Mouse (Mus musculus) neural tube, embryonic 13.5 days (tissue): Measurements from ENCODE around the gene Emilin2. TPM values are rescaled to one million over a fixed set of nuclear protein-coding genes. Genes with fewer than 3 reads are reported as not detected.
"Not testable (repeated sequence)": the region's sequence is repeated elsewhere in the genome, so short reads cannot be mapped to it uniquely, and the experiment has no call there.

Experiments used
- ATAC-seq: fragments of 200-750 bp; cut with Nextera tagmentation; 2 replicates; pipeline ENCODE4 v1.8.0; 2017; ENCODE audit warnings: low read depth, mild to moderate bottlenecking, moderate TSS enrichment, moderate library complexity
- H3K27ac ChIP-seq: fragments of 300-500 bp; sonication (generic); replicated peaks from 2 replicates; pipeline ENCODE4 v1.5.1; 2015; ENCODE audit warnings: moderate library complexity, mild to moderate bottlenecking, inconsistent platforms
- H3K27me3 ChIP-seq: fragments of 300-500 bp; sonication (generic); 2 replicates; pipeline ENCODE4 v1.6.1; 2015; ENCODE audit warnings: mild to moderate bottlenecking, inconsistent platforms
- H3K36me3 ChIP-seq: fragments of 300-500 bp; sonication (generic); 2 replicates; pipeline ENCODE4 v1.6.1; 2015; ENCODE audit warnings: mild to moderate bottlenecking, inconsistent platforms
- H3K4me1 ChIP-seq: fragments of 300-500 bp; sonication (generic); replicated peaks from 2 replicates; pipeline ENCODE4 v1.6.1; 2015; ENCODE audit warnings: inconsistent platforms
- H3K4me2 ChIP-seq: fragments of 300-500 bp; sonication (generic); 2 replicates; pipeline ENCODE4 v1.6.1; 2015; ENCODE audit warnings: inconsistent platforms, mild to moderate bottlenecking, moderate library complexity
- H3K4me3 ChIP-seq: fragments of 300-500 bp; sonication (generic); 2 replicates; pipeline ENCODE4 v1.5.1; 2015; ENCODE audit warnings: mild to moderate bottlenecking, inconsistent platforms
- H3K9ac ChIP-seq: fragments of 300-500 bp; sonication (generic); 2 replicates; pipeline ENCODE4 v1.6.1; 2015; ENCODE audit warnings: moderate library complexity, mild to moderate bottlenecking, inconsistent platforms
- H3K9me3 ChIP-seq: fragments of 300-500 bp; sonication (generic); 2 replicates; pipeline ENCODE4 v1.6.1; 2016; ENCODE audit warnings: inconsistent platforms
- WGBS: fragments of 180-500 bp; shearing (Covaris S2); methylation state at CpG from one replicate; pipeline ENCODE4 v1.1.7; 2015; 5-methylcytosine and 5-hydroxymethylcytosine counted together
- polyA plus RNA-seq: library from polyadenylated mRNA; unstranded; fragments of >200 nt; fragmentation: Nextera tagmentation; extraction: Ambion mirVana; gene quantifications from 2 replicates; pipeline ENCODE4 v1.2.1, GENCODE M21; 2015

Emilin2 gene
- 2.0 and 3.7 TPM in 2 replicates for polyA plus RNA-seq

DNA sequence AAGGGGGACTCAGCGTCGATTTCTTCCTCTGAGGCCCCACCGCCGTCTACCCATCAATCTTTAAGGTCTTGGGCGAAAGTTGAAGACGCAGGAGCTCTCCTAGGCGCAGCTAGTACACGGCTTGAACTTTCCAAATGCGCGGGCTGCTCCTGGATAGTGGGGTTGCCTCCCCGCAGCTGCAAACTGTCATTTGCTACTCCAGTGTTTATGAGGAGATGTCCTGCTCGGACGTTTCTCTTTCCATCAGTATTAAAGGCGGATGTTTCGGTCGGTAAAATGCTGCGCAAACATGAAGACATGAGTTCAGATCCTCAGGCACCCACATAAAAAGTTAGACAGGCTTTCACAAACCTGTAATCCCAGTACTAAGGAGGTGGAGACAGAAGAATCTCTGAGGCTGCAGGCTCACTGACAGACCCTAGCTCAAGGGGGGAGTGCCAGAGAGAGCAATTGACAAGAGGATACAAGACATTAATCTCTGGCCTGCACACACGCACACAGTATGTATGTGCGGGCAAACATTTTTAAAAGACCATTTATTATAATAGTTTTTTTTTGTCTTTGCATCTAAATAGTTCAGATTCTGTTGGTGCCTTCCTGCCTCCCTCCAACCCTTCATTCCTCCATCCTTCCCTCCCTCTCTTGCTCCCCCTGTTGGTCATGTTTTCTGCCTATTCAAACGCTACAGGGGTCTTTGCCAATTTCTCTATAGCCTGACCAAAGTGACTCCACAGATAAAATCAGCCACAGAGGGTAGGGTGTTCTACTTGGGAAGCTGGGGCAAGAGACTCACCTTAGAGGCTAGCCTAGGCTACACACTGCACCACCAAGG lies at the start of gene Emilin2:
TSS of gene Emilin2 (minus strand) at position 639 of the 832 bp plus-strand sequence.
- Histone ChIP-seq H3K4me3 (peak within 1 kb of the TSS; percentile 64), H3K27ac (no peak within 1 kb of the TSS), H3K36me3 (no peaks in the 10 kb centered on the region), H3K4me1 (peaks cover 30% of the 10 kb centered on the region), H3K9ac (peak within 1 kb of the TSS; percentile 76), H3K9me3 (no peaks in the 10 kb centered on the region), H3K27me3 (peaks cover 33% of the 10 kb centered on the region), H3K4me2 (peak within 1 kb of the TSS; percentile 100)
- 8% methylated on average over 20 of the region's 20 CpGs for WGBS
- 0 out of 2 replicates have a peak, but pooled peaks have one; percentile 15 for ATAC-seq

DNA sequence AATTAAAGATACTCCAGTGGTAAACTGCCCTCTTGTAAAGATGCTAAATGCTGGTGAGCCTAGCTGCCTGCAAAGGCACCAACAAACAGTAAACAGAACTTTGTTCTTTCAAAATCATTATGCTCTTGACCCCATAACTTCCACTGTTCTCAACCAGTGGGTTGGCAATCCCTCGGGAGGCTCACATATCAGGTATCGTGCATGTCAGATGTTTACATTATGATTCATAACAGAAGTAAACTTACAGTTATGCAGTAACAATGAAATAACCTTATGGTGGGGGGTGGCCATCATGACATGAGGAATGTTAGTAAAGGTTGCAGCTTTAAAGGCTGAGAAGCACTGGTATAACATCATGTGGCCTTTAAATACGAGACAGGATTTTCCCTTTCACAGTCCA lies 43.7 kb upstream of the Emilin2 start:
- no peak for ATAC-seq
- H3K4me2 ChIP-seq = no peak overlapping the region
- H3K36me3 ChIP-seq = peaks cover 63% of the 10 kb centered on the region
- H3K9me3 ChIP-seq = no peaks in the 10 kb centered on the region
- H3K27me3 ChIP-seq = no peaks in the 10 kb centered on the region
- H3K4me1 ChIP-seq = no peaks in the 10 kb centered on the region
- WGBS = 87% methylated on average over 3 of the region's 3 CpGs
- no peak overlapping the region for H3K9ac ChIP-seq
- H3K4me3 ChIP-seq = no peak overlapping the region
- no peak overlapping the region for H3K27ac ChIP-seq

DNA sequence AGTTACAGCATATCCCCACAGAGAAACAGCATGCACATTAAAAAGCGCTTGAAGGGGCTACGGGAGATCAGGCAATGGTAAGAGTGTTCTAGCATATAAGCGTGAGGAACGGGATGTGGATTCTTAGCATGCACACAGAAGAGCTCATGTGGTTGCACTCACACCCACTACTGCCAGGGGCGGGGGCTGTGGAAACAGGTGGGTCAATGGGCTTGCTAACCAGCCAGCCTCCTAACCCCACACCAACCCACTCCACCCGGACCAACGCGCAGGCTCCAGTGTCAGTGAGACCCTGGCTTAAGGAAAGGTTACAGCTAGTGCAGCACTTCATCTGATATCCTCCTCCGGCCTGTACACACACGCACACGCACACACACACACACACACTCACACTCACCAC lies 42.4 kb upstream of the Emilin2 start:
- H3K4me1 ChIP-seq = no peaks in the 10 kb centered on the region
- no peaks in the 10 kb centered on the region for H3K9me3 ChIP-seq
- no peaks in the 10 kb centered on the region for H3K27me3 ChIP-seq
- no peak for ATAC-seq
- WGBS = 97% methylated on average over 11 of the region's 11 CpGs
- no peak overlapping the region for H3K4me2 ChIP-seq
- no peak overlapping the region for H3K4me3 ChIP-seq
- H3K27ac ChIP-seq = no peak overlapping the region
- H3K36me3 ChIP-seq = peaks cover 62% of the 10 kb centered on the region
- H3K9ac ChIP-seq = no peak overlapping the region

DNA sequence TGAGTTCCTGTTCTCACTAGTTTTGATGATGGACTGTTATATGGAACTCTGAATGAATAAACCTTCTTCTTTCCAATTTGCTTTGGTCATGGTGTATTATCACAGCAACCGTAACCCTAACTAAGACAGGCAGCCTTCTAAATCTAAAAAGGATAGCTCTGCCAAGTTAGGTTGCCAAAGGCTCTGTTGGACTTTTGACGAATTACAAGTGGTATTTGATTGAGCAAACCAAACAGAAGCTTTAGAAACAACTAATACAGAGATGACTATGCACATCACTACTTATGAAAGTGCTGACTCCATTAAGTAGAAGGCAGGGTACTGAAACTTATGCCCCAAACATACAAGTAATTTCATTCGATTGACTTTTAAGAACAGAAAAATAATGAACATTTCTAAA lies 36.4 kb upstream of the Emilin2 start:
- H3K36me3 ChIP-seq = peaks cover 84% of the 10 kb centered on the region
- H3K4me3 ChIP-seq = no peak overlapping the region
- no peak overlapping the region for H3K27ac ChIP-seq
- no peaks in the 10 kb centered on the region for H3K9me3 ChIP-seq
- H3K9ac ChIP-seq = no peak overlapping the region
- no peak overlapping the region for H3K4me2 ChIP-seq
- WGBS = 78% methylated on average over 3 of the region's 3 CpGs
- no peaks in the 10 kb centered on the region for H3K27me3 ChIP-seq
- ATAC-seq = no peak
- no peaks in the 10 kb centered on the region for H3K4me1 ChIP-seq

DNA sequence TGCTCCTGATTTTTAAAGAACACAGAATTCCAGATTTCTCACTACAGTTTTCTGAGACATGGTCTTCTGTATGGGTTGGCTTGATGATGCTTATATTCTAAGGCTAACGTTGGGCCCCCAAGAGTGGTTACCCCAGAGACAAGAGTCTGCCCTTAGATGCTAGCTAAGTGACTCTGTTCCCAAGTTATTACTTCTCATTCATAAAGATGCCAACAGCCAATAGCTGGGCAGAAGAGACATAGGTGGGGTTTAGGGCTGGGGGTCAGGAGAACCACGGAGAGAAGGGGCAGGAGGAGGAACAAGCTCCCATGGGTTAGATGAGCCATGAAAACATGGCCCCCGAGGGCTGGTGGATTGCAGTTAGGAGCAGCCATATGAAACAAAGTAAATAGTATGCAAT lies 30.2 kb upstream of the Emilin2 start:
- H3K36me3 ChIP-seq = peaks cover 48% of the 10 kb centered on the region
- H3K4me3 ChIP-seq = no peak overlapping the region
- H3K9ac ChIP-seq = no peak overlapping the region
- 86% methylated on average over 3 of the region's 3 CpGs for WGBS
- no peak for ATAC-seq
- no peak overlapping the region for H3K27ac ChIP-seq
- no peak overlapping the region for H3K4me2 ChIP-seq
- no peaks in the 10 kb centered on the region for H3K27me3 ChIP-seq
- no peaks in the 10 kb centered on the region for H3K9me3 ChIP-seq
- no peaks in the 10 kb centered on the region for H3K4me1 ChIP-seq

DNA sequence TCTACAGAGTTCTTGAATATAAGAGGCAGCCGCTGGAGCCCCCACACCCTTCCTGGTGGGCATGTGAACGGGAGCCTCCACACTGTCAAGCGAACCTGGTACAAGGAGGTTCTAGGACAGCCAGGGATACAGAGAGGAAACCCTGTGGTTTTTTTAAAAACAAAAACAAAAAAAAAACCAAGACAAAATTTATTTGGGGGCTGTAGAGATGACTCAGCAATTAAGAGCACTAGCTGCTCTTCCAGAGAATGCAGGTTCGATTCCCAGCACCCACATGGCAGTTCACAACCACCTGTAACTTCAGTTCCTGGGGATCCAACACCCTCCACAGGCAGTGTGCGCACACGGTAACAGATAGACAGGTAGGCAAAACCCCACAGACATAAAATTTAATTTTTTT lies 26.8 kb upstream of the Emilin2 start:
- no peak overlapping the region for H3K27ac ChIP-seq
- peaks cover 22% of the 10 kb centered on the region for H3K36me3 ChIP-seq
- no peak for ATAC-seq
- H3K4me3 ChIP-seq = no peak overlapping the region
- no peaks in the 10 kb centered on the region for H3K4me1 ChIP-seq
- H3K4me2 ChIP-seq = no peak overlapping the region
- no peaks in the 10 kb centered on the region for H3K9me3 ChIP-seq
- no peaks in the 10 kb centered on the region for H3K27me3 ChIP-seq
- H3K9ac ChIP-seq = no peak overlapping the region
- WGBS = 96% methylated on average over 6 of the region's 6 CpGs

DNA sequence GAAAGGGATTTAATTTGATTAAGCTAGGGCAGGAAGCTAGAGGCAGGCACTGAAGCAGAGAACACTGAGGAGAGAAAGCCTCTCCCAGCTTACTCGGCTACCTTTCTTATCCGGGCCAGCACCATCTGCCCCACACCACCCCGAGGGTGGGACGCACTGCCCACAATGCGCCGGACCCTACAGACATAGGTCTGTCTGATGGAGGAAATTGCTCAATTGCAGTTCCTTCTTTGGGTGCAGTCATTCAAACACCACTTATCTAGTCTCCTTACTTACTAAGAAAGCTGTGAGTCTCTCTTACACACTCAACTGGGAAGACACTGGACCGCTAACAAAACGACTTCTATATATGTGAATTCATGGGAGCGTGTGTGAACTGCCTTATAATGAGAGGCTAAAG lies 25.8 kb upstream of the Emilin2 start:
- Histone ChIP-seq H3K9me3 (no peaks in the 10 kb centered on the region), H3K4me2 (no peak overlapping the region), H3K9ac (no peak overlapping the region), H3K27ac (no peak overlapping the region), H3K36me3 (peaks cover 12% of the 10 kb centered on the region; the same call in 1 of the 2 replicates), H3K4me3 (no peak overlapping the region), H3K4me1 (no peaks in the 10 kb centered on the region), H3K27me3 (no peaks in the 10 kb centered on the region)
- WGBS = 93% methylated on average over 9 of the region's 9 CpGs
- no peak for ATAC-seq

DNA sequence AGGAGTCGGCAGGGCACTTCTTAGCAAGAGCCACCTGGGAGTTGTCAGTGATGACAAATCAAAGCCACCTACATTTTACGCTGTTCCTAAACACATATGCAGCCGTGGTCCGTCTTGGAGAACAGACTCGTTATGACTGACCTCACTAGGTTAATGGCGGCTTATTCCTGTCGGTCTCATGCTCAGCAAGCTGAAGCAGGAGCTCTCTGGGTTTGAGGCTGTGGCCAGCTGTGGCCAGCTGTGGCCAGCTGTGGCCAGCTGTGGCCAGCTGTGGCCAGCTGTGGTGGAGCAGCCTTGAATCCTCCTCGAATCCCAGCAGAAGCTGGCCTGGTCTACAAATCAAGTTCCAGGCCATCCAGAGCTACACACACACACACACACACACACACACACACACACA lies 24.6 kb upstream of the Emilin2 start:
- Histone ChIP-seq H3K9me3 (no peaks in the 10 kb centered on the region), H3K4me1 (no peaks in the 10 kb centered on the region), H3K9ac (no peak overlapping the region), H3K27me3 (no peaks in the 10 kb centered on the region), H3K27ac (no peak overlapping the region), H3K36me3 (0 out of 2 replicates have a peak, but pooled peaks cover 6% of the 10 kb centered on the region), H3K4me2 (no peak overlapping the region), H3K4me3 (no peak overlapping the region)
- ATAC-seq = no peak
- WGBS = 71% methylated on average over 8 of the region's 8 CpGs

DNA sequence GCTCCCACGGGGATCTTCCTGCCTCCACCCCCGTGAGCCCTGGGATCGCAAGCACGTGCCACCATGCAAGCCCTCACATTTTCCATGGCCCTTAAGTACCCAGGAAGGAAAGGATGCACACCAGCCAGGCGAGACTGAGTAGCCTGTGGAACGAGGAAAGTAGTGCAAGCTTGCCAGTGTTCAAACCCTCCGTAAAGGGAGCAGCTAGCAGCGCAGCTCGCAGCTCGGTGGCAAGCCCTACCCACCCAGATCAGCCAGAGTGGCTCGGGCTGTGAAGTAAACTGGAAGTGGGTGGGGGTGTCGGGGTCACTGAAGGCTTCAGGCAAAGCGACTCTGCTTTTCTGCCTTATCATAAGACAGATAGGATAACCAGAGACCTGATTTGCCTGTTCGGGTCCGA lies 20.5 kb upstream of the Emilin2 start:
- H3K27ac ChIP-seq = no peak overlapping the region
- no peak overlapping the region for H3K4me2 ChIP-seq
- no peak overlapping the region for H3K9ac ChIP-seq
- H3K4me1 ChIP-seq = no peaks in the 10 kb centered on the region
- H3K27me3 ChIP-seq = no peaks in the 10 kb centered on the region
- no peaks in the 10 kb centered on the region for H3K9me3 ChIP-seq
- 80% methylated on average over 15 of the region's 15 CpGs for WGBS
- H3K36me3 ChIP-seq = no peaks in the 10 kb centered on the region
- no peak for ATAC-seq
- H3K4me3 ChIP-seq = no peak overlapping the region

DNA sequence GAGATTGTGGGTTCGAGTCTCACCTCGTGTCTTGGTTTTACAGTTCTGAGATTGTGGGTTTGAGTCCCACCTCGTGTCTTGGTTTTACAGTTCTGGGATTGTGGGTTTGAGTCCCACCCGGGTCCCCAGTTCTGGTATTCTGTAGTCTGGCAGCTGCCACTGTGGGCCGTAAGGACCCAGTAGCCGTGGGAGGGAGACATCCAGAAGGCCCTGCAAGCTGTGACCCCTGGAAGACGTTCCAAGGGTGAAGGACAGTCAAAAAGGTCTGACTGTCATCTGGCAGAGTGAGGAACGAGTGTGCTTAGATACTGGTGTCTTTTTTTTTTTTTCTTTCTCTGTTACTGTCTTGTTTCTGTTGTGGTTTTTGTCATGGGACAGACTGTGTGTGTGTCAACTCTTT lies 9.0 kb upstream of the Emilin2 start:
- not testable (repeated sequence) for H3K36me3 ChIP-seq, H3K4me3 ChIP-seq, H3K9me3 ChIP-seq, ATAC-seq, H3K27me3 ChIP-seq, H3K4me2 ChIP-seq, H3K9ac ChIP-seq, H3K4me1 ChIP-seq, H3K27ac ChIP-seq
- WGBS = 81% methylated on average over 8 of the region's 8 CpGs

DNA sequence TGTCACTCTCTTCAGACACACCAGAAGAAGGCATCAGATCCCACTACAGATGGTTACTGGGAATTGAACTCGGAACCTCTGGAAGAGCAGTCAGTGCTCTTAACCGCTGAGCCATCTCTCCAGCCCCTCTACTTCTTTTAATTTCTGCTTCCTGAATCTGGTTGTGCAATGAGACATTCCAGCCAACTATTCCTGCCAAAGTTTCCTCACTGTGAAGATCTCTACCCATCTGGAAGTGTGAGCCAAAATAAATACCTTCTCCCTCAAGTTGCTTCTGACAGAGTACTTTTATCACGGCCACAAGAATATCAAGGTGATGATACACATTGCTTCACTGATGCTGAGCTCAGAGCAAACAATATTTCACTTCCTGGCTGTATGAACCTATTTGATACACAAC lies 7.6 kb upstream of the Emilin2 start:
- no peaks in the 10 kb centered on the region for H3K36me3 ChIP-seq
- WGBS = 98% methylated on average over 3 of the region's 3 CpGs
- no peak overlapping the region for H3K27ac ChIP-seq
- no peak overlapping the region for H3K4me2 ChIP-seq
- no peak overlapping the region for H3K4me3 ChIP-seq
- no peaks in the 10 kb centered on the region for H3K4me1 ChIP-seq
- H3K9me3 ChIP-seq = no peaks in the 10 kb centered on the region
- H3K9ac ChIP-seq = no peak overlapping the region
- ATAC-seq = no peak
- H3K27me3 ChIP-seq = no peaks in the 10 kb centered on the region

DNA sequence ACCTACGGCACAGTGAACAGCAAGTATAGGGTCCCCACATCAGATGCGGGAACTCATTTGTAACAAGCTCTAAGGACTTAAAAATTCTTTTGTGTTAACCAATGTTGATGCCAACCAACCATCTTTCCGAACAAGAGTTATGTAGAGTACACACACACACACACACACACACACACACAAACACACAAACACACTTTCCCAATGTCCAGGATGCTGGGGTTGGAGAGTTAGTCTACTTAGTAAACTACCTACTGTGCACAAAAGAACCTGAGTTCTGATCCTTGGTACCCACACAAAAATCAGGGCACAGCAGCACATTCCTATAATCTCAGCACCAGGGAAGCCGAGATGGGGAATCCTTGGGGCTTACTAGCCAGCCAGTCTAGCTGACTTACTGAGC lies 5.8 kb upstream of the Emilin2 start:
- Histone ChIP-seq H3K4me3 (no peak overlapping the region), H3K27ac (no peak overlapping the region), H3K36me3 (no peaks in the 10 kb centered on the region), H3K9me3 (no peaks in the 10 kb centered on the region), H3K4me1 (no peaks in the 10 kb centered on the region), H3K4me2 (no peak overlapping the region), H3K9ac (no peak overlapping the region), H3K27me3 (peaks cover 3% of the 10 kb centered on the region; the same call in 1 of the 2 replicates)
- ATAC-seq = no peak
- 88% methylated on average over 4 of the region's 4 CpGs for WGBS

DNA sequence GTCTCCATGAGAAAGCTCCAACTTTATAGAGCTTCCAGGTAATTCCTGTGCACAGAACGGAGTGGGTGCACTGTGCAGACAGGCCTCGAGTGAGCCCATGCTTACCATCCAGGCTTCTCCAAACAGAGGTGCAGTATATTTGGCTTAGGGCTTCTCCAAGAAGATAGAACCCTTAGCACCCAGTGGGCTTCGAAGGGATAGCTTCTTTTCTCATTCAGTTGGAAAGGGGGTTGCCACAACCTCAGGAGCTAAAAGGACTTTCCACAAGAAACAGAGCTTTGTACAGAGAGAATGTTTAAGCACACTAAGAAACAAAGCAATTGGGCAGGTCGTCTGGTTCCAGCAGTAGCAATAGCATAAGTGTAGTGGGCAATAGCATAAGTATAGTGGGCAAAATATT lies 2.5 kb upstream of the Emilin2 start:
- no peak for ATAC-seq
- H3K9ac ChIP-seq = no peak overlapping the region
- no peaks in the 10 kb centered on the region for H3K9me3 ChIP-seq
- H3K27ac ChIP-seq = no peak overlapping the region
- H3K4me3 ChIP-seq = no peak overlapping the region
- peaks cover 33% of the 10 kb centered on the region for H3K27me3 ChIP-seq
- no peak overlapping the region for H3K4me2 ChIP-seq
- peaks cover 24% of the 10 kb centered on the region for H3K4me1 ChIP-seq
- no peaks in the 10 kb centered on the region for H3K36me3 ChIP-seq
- WGBS = 82% methylated on average over 4 of the region's 4 CpGs
